Mouse (Mus musculus): Measurements from ENCODE around the gene Cdk5rap3.

The Cdk5rap3 gene

GRCm38 (mm10) chr11:96933562-96934276, 17.4 kb upstream of the Cdk5rap3 start:
- DNase-seq (ENCODE audit: low read depth): peak; percentile 84

DNA sequence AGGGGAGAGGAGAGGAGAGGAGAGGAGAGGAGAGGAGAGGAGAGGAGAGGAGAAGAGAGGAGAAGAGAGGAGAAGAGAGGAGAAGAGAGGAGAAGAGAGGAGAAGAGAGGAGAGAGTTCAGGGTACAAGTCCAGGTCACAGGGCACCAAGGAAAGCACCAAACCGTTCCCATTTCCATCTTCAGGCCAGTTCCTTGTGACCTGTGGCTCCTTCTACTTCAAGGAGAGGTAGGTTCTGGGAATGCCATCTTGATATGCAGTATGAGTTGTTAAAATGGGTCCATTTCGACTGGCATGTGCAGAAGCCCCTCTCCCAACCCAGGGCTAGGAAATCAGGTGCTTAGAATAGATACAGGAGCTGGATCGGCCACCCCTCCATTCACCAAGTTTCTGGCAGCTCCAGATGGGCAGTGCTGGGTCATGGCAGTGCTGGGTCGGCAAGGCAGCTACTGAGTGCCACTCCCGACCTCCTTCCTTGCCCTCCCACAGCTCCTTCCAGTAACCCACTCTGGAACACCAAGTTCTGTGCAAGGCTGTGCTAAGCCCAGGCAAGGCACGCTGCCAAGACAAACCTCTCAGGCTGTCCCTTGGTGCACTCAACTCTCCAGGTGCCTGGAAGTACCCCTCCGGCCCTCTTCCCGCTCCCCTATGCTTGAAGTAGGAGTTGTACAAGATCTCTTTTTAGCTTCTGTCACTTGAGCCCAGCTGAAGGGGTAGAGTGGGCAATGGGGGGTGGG, 15.2 kb upstream of the Cdk5rap3 start:
- DNase-seq (ENCODE audit: low read depth): no peak

GRCm38 (mm10) chr11:96929766-96930331, 13.6 kb upstream of the Cdk5rap3 start:
- DNase-seq (ENCODE audit: low read depth): no peak

DNA sequence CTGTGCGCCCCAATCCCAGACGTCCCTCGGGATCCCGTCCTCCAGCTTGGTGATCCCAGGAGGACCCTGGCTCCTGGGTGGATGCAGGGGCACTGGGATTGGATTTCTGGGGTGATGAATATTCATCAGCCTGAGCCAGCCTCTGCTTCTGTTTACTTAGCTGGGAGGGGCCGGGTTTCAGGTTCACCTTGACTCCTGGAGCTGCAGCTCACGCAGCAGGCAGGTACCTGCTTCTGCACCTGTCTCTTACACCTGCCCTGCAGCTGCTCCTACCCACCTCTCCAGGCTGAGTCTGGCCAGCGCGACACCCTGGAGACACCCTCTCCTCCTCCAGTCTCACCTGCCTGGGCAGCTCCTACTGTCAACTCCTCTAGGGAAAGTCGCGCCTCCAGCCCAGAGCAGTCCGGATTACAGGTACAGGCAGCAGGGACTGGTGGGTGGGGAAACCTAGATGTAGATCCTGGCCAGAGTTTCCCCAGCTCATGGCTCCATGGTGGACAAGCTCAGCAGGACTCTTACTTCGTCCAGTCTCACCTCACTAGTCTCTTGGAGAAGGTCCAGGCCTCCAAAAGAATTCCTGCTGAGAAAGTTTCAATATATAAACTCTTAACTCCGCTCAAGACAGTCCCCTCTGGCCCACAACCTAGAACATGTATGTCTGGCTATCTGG, 12.9 kb upstream of the Cdk5rap3 start:
- DNase-seq (ENCODE audit: low read depth): no peak

- DNase-seq (ENCODE audit: low read depth): no peak
Observed at GRCm38 (mm10) chr11:96928691-96929090, 12.4 kb upstream of the Cdk5rap3 start.

DNA sequence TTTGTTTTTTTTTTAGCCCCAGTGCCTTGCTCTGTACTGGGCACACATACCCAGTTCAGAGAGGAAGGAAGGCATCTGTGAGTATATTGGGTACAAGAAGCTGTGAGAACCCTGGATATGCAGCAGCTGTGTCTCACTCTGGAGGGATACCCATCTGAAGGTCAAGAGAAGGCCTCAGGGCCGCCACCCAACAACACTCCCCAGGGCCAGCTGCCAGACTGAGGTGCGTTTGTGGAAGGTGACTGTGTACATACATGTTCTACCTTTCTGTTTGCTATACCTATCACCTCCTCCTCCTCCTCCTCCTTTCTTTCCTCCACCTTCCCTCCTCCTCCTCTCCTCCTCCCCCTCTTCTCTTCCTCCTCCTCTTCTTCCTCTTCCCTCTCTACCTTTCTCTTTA, 11.8 kb upstream of the Cdk5rap3 start, which contains the start of gene Prr15l:
Prr15l (plus strand) TSS at position 17 of the 400 bp plus-strand sequence.
- DNase-seq (ENCODE audit: low read depth): no peak

- no peak for DNase-seq (ENCODE audit: low read depth)
Observed at GRCm38 (mm10) chr11:96926587-96926986, 10.3 kb upstream of the Cdk5rap3 start.

- DNase-seq (ENCODE audit: low read depth): no peak
Observed at GRCm38 (mm10) chr11:96925469-96926148, 9.3 kb upstream of the Cdk5rap3 start.

GRCm38 (mm10) chr11:96924861-96925260, 8.6 kb upstream of the Cdk5rap3 start:
- DNase-seq (ENCODE audit: low read depth): peak; percentile 41

DNA sequence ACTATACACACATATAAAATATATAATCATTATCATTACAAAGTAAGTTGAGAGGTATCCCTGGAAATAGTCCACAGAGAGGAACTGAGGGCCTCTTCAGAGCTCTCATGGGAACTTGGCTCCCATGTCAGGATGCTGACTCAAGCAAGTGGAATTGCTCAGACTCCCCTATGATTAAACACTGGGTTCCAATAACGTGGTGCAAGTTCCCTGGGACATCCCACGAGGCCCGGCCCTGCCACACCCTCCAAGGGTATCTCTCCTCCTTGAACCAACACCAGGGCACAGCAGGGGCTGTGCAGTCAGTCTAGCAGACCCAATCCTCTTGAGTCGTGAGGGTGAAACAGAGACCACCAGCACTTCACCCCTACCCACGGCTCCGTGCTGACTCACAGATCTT, 2.7 kb upstream of the Cdk5rap3 start:
- DNase-seq (ENCODE audit: low read depth): no peak

- no peak for DNase-seq (ENCODE audit: low read depth)
Observed at GRCm38 (mm10) chr11:96917415-96917814, 1.1 kb upstream of the Cdk5rap3 start.

DNA sequence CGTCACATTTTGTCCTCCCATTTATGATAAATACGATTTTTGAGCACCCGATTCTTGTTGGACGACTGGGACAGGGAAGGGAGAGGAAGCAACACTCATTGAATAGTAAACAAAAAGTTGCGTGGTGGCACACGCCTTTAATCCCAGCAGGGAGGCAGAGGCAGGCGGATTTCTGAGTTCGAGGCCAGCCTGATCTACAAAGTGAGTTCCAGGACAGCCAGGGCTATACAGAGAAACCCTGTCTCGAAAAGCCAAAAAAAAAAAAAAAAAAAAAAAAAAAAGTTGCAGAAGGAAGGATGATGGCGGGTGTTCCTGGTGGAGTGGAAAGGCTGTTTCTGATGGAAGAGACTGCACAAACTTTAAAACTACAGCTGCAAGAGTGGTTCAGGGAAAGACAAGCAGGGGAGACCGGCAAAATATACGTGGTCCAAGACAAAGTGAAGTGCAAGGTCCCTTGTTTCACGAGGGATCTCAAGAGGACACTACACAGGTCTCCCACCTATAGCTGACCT, 645 bp upstream of the Cdk5rap3 start:
- DNase-seq (ENCODE audit: low read depth): no peak

DNA sequence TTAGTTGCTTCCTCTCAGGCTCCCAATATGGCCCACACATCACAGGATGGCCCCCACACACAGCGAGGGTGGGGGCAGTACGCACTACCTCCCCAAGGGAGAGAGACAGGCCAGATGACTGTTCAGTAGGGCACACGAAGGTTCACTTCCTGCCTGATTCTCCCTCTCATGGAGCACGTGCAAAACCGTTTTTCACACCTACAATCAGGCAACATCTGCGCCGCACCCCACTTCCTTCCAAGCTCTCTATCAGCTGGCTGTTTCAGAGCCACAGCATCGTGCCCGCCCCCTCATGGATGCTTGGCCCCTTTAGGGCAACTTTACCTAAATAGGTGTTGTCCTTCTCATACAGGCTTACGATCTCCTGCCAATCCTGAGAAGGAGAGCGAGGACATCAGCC, 3.6 kb downstream of the Cdk5rap3 start:
- DNase-seq (ENCODE audit: low read depth): no peak

DNA sequence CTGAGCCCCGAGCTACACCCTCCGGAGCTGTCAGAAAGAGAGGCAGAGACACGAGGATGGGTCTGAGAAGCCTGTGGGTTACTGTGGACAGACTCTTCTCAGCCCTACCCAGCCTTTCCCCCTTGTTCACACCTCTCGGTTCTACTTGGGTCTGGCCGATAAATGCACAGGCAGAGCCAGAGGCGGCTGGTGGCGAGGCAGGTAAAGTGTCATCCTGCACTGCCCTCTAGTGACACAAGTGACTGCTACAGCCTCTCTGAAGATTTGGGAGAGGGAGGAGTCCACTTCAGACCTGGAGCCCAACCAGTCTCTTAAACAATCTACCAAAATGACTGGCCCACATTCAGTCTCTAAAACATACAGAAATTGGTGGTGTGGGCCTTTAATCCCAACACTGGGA, 6.3 kb downstream of the Cdk5rap3 start:
- peak; percentile 84 for DNase-seq (ENCODE audit: low read depth)

DNA sequence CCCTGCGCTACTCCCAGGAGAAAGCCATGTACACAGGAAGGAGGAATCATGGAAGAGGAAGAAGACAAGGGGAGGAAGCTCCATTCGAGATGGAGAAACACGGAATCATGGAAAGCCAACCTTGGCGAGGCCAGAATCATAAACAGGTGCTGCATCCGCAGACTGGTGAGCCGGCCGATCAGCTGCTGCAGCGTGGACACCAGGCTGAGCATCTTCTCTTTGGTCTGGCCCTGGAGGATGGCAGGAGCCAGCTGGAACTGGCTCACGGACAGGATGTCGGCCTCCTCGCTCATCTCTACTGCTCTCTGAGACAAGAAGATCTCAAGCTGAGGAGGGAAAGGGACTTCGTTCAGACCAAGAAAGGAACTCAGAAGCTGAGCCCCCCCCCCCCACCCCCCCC, 7.7 kb downstream of the Cdk5rap3 start:
- no peak for DNase-seq (ENCODE audit: low read depth)

GRCm38 (mm10) chr11:96906431-96907161, 9.7 kb downstream of the Cdk5rap3 start:
- DNase-seq (ENCODE audit: low read depth): no peak

DNA sequence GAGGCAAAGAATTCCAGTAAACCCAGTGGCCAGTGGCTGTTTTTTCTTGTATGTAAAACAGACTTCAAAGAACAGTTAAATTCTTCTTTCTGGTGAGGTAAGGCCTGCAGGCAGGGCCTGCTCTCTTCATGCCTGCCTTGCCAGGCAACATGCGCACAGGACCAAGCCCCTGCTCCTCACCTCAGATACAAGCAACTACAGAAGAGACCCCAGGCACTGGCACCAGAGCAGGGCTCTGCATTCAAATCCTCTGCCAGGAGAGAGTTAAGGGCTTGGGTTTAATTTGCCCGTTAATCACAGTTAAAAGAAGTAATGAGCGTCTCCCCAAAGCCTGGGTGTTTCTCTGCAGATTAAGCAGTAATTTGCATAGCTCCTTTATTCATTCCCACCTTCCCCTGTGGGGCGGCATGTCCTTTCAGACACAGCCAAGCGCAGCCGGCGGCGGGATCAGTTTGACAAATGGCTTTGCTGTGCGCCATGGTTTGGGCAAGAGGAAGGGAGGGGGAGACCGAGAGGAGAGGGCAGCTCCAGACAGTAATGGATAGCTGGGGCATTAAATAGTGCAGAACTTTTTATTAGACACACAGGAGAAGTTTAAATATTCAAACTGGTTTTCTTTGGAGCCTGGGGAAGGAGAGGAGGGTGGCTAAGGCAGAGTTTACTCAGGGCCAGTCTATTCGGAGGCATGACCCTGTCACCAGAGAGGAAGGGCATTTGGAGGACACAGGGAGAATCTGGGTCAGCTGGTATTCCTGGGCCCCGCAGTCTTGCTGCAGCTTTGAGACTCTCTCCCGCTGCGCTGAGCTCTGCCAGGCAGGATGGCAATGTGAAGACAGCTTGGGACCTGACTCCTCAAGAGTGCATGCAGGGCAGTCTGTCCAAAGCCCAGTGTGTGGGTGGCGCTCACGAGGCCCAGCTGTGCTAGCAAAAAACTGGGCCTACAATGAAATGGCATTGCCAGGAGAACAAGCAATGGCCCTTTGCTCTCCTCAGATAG, 13.4 kb downstream of the Cdk5rap3 start:
- no peak for DNase-seq (ENCODE audit: low read depth)

- DNase-seq (ENCODE audit: low read depth): no peak
Observed at GRCm38 (mm10) chr11:96901332-96901731, 15.0 kb downstream of the Cdk5rap3 start.

- no peak for DNase-seq (ENCODE audit: low read depth)
Observed at GRCm38 (mm10) chr11:96899449-96900306, 16.6 kb downstream of the Cdk5rap3 start.

Data from 416B (cell line).